Mouse (Mus musculus): ENCODE measurements around the gene Lim2. TPM values are rescaled to one million over a fixed set of nuclear protein-coding genes. Genes with fewer than 3 reads are reported as not detected.

Gene Lim2
- polyA plus RNA-seq, 2 experiments from 2014 or later: not detected

Other genes with a start within 250 kb of the Lim2 start
- gene Zfp715, start 114.4 kb upstream of the Lim2 start, polyA plus RNA-seq (2017; shearing (Covaris generic)): 10 to 100 TPM; 15.5 to 15.8 TPM
- not detected for gene Siglecf, start 76.3 kb upstream of the Lim2 start, polyA plus RNA-seq (2017; shearing (Covaris generic))
- gene Siglecg, start 19.5 kb upstream of the Lim2 start, polyA plus RNA-seq (2017; shearing (Covaris generic)): 1 to 10 TPM in 1 of 2 experiments, not detected in 1; 2.4 TPM
- 100 to 1,000 TPM; 381 to 402 TPM for gene Nkg7, start 9.4 kb downstream of the Lim2 start, polyA plus RNA-seq (2017; shearing (Covaris generic))
- 1 to 10 TPM in 1 of 2 experiments, not detected in 1; 1.4 TPM for gene Cldnd2, start 13.1 kb downstream of the Lim2 start, polyA plus RNA-seq (2017; shearing (Covaris generic))
- 100 to 1,000 TPM; 235 to 271 TPM for gene Etfb, start 16.4 kb downstream of the Lim2 start, polyA plus RNA-seq (2017; shearing (Covaris generic))
- not detected for gene Gm45233, start 16.5 kb downstream of the Lim2 start, polyA plus RNA-seq (2017; shearing (Covaris generic))
- gene Vsig10l, start 35.5 kb downstream of the Lim2 start, polyA plus RNA-seq (2017; shearing (Covaris generic)): 1 to 10 TPM; 1.2 to 4.3 TPM
- not detected for gene Iglon5, start 62.4 kb downstream of the Lim2 start, polyA plus RNA-seq (2017; shearing (Covaris generic))
- not detected for gene 4931406B18Rik, start 78.3 kb downstream of the Lim2 start, polyA plus RNA-seq (2017; shearing (Covaris generic))
- gene Cd33, start 116.8 kb downstream of the Lim2 start, polyA plus RNA-seq (2017; shearing (Covaris generic)): not detected
- gene Zfp658, start 134.6 kb downstream of the Lim2 start, polyA plus RNA-seq (2017; shearing (Covaris generic)): 1 to 10 TPM; 3.2 to 3.4 TPM
- gene Zfp719, start 151.9 kb downstream of the Lim2 start, polyA plus RNA-seq (2017; shearing (Covaris generic)): 10 to 100 TPM in 1 of 2 experiments, 1 to 10 TPM in 1; 9.4 to 10.9 TPM
- under 1 TPM in 1 of 2 experiments, not detected in 1; 0.20 TPM for gene Zfp819, start 179.5 kb downstream of the Lim2 start, polyA plus RNA-seq (2017; shearing (Covaris generic))
- gene Ceacam18, start 207.0 kb downstream of the Lim2 start, polyA plus RNA-seq (2017; shearing (Covaris generic)): not detected
- gene Siglece, start 232.5 kb downstream of the Lim2 start, polyA plus RNA-seq (2017; shearing (Covaris generic)): under 1 TPM in 1 of 2 experiments, not detected in 1; 0.34 TPM
- gene Ctu1, start 244.3 kb downstream of the Lim2 start, polyA plus RNA-seq (2017; shearing (Covaris generic)): 1 to 10 TPM; 1.2 to 1.3 TPM

Data from activated CD4-positive, CD25-positive, alpha-beta regulatory T cell, adult 4 months (primary cell).